Mouse (Mus musculus) heart, adult 8-10 months (tissue): ENCODE measurements around the gene Tspan4. TPM values are rescaled to one million over a fixed set of nuclear protein-coding genes. Genes with fewer than 3 reads are reported as not detected.
"Not testable (repeated sequence)": the region's sequence is repeated elsewhere in the genome, so short reads cannot be mapped to it uniquely, and the experiment has no call there.

Experiments
- DNase-seq: peaks from one replicate; pipeline ENCODE4 v3.0.0; 2022; ENCODE audit warnings: low spot score
- total RNA-seq, 4 experiments: library from RNA; stranded (reverse); gene quantifications; 2 replicates each; pipeline ENCODE4 v1.2.4; 2022

Gene Tspan4
- total RNA-seq, 4 experiments from 2014 or later: 25.8 to 45.3 (median 42.8) TPM

- DNase-seq: no peak
These were observed 36.7 kb upstream of the Tspan4 start for GRCm38 (mm10) chr7:141438201-141438968.

GRCm38 (mm10) chr7:141439140-141439679 is 35.8 kb upstream of the Tspan4 start:
- DNase-seq: no peak

- no peak for DNase-seq
These were observed 35.2 kb upstream of the Tspan4 start for GRCm38 (mm10) chr7:141439811-141440210.

GRCm38 (mm10) chr7:141440613-141441012 is 34.4 kb upstream of the Tspan4 start:
- DNase-seq: no peak

- no peak for DNase-seq
These were observed 33.6 kb upstream of the Tspan4 start for GRCm38 (mm10) chr7:141441460-141441859.

GRCm38 (mm10) chr7:141442199-141442598 is 32.8 kb upstream of the Tspan4 start:
- no peak for DNase-seq

GRCm38 (mm10) chr7:141443081-141443821 is 31.8 kb upstream of the Tspan4 start:
- DNase-seq: no peak

- DNase-seq: no peak
These were observed 31.2 kb upstream of the Tspan4 start, which contains the start of gene Pidd1 for GRCm38 (mm10) chr7:141443828-141444237. Pidd1 (minus strand) TSS chr7:141444025.

- DNase-seq: not testable (repeated sequence)
These were observed 28.7 kb upstream of the Tspan4 start for GRCm38 (mm10) chr7:141446374-141446773.

- DNase-seq: peak; percentile 95
These were observed 27.7 kb upstream of the Tspan4 start, which contains the start of gene Rplp2 for GRCm38 (mm10) chr7:141447110-141447991. Rplp2 (plus strand) TSS chr7:141447370.

GRCm38 (mm10) chr7:141451928-141452327 is 23.1 kb upstream of the Tspan4 start:
- DNase-seq: no peak

- no peak for DNase-seq
These were observed 21.4 kb upstream of the Tspan4 start for GRCm38 (mm10) chr7:141453636-141454035.

GRCm38 (mm10) chr7:141454967-141455551 is 20.0 kb upstream of the Tspan4 start, which contains the start of gene Pnpla2:
Pnpla2 (plus strand) TSS chr7:141455198.
- peak; percentile 91 for DNase-seq

GRCm38 (mm10) chr7:141455610-141456314 is 19.3 kb upstream of the Tspan4 start:
- DNase-seq: peak; percentile 88

GRCm38 (mm10) chr7:141456739-141457138 is 18.3 kb upstream of the Tspan4 start:
- DNase-seq: no peak

GRCm38 (mm10) chr7:141457236-141457635 is 17.8 kb upstream of the Tspan4 start:
- DNase-seq: no peak

GRCm38 (mm10) chr7:141457986-141458660 is 16.9 kb upstream of the Tspan4 start:
- peak; percentile 44 for DNase-seq

- no peak for DNase-seq
These were observed 16.4 kb upstream of the Tspan4 start for GRCm38 (mm10) chr7:141458661-141459060.

- no peak for DNase-seq
These were observed 15.7 kb upstream of the Tspan4 start for GRCm38 (mm10) chr7:141459301-141459711.

- DNase-seq: no peak
These were observed 15.0 kb upstream of the Tspan4 start for GRCm38 (mm10) chr7:141460001-141460390.
